Mouse (Mus musculus): ENCODE measurements around the gene Slc1a3.

GRCm38 (mm10) chr15:8717021-8717571 lies 6.5 kb upstream of the Slc1a3 start:
- no peak for TF ChIP-seq CTCF (conservative IDR thresholded peaks at IDR 0.05 in 1 of 2, IDR thresholded peaks at IDR 0.05 in 1 of 2; ENCODE audit: low read depth in 2 of 2, low read length in 2 of 2)
- TF ChIP-seq ZC3H11A (IDR thresholded peaks at IDR 0.05; ENCODE audit: low read depth, low read length): no peak
- no peak for TF ChIP-seq MXI1 (IDR thresholded peaks at IDR 0.05; ENCODE audit: low read depth, low read length)
- no peak for TF ChIP-seq POLR2A (IDR thresholded peaks at IDR 0.05; ENCODE audit: low read depth, low read length)
- TF ChIP-seq MAZ (IDR thresholded peaks at IDR 0.05; ENCODE audit: low read depth, low read length): no peak
